Mouse (Mus musculus): ENCODE data around the gene Ablim1. TPM values are rescaled to one million over a fixed set of nuclear protein-coding genes. Genes with fewer than 3 reads are reported as not detected.

Gene Ablim1
- total and polyA plus RNA-seq, 2 experiments from 2014 or later = 44.7 to 71.7 TPM

GRCm38 (mm10) chr19:57180333-57180732, 134.4 kb downstream of the Ablim1 start:
- no peak overlapping the region for H3K9ac ChIP-seq (replicated peaks; ENCODE audit: low read length)
- H3K27ac ChIP-seq = no peak overlapping the region
- 79% methylated on average over 9 of the region's 9 CpGs for WGBS
- no peak for TF ChIP-seq CTCF (IDR thresholded peaks at IDR 0.05; ENCODE audit: low read depth)
- H3K36me3 ChIP-seq (ENCODE audit: insufficient read depth, low read length) = no peaks in the 10 kb centered on the region
- no peak for ATAC-seq
- no peaks in the 10 kb centered on the region; the same call in 1 of the 2 replicates for H3K4me1 ChIP-seq (ENCODE audit: insufficient read depth, low read length)
- no peak overlapping the region for H3K4me2 ChIP-seq (ENCODE audit: low read depth, low read length)
- no peak for DNase-seq (ENCODE audit: low spot score)
- H3K9me3 ChIP-seq (ENCODE audit: low read length) = no peaks in the 10 kb centered on the region
- H3K4me3 ChIP-seq (ENCODE audit: low read length) = no peak overlapping the region
- H3K27me3 ChIP-seq (ENCODE audit: insufficient read depth, low read length) = no peaks in the 10 kb centered on the region

GRCm38 (mm10) chr19:57179269-57179668, 135.4 kb downstream of the Ablim1 start:
- WGBS = 85% methylated on average over 7 of the region's 7 CpGs
- H3K27ac ChIP-seq = no peak overlapping the region
- H3K4me1 ChIP-seq (ENCODE audit: insufficient read depth, low read length) = no peaks in the 10 kb centered on the region; the same call in 1 of the 2 replicates
- H3K9me3 ChIP-seq (ENCODE audit: low read length) = no peaks in the 10 kb centered on the region
- no peak overlapping the region for H3K9ac ChIP-seq (replicated peaks; ENCODE audit: low read length)
- DNase-seq (ENCODE audit: low spot score) = no peak
- H3K36me3 ChIP-seq (ENCODE audit: insufficient read depth, low read length) = no peaks in the 10 kb centered on the region
- H3K4me2 ChIP-seq (ENCODE audit: low read depth, low read length) = no peak overlapping the region
- no peaks in the 10 kb centered on the region for H3K27me3 ChIP-seq (ENCODE audit: insufficient read depth, low read length)
- TF ChIP-seq CTCF (IDR thresholded peaks at IDR 0.05; ENCODE audit: low read depth) = no peak
- ATAC-seq = no peak
- no peak overlapping the region for H3K4me3 ChIP-seq (ENCODE audit: low read length)

GRCm38 (mm10) chr19:57177334-57177733, 137.4 kb downstream of the Ablim1 start:
- ATAC-seq (no peak), DNase-seq (ENCODE audit: low spot score) (no peak)
- TF ChIP-seq CTCF (IDR thresholded peaks at IDR 0.05; ENCODE audit: low read depth) = no peak
- H3K27ac ChIP-seq = no peak overlapping the region
- H3K4me2 ChIP-seq (ENCODE audit: low read depth, low read length) = no peak overlapping the region
- H3K4me3 ChIP-seq (ENCODE audit: low read length) = no peak overlapping the region
- H3K4me1 ChIP-seq (ENCODE audit: insufficient read depth, low read length) = no peaks in the 10 kb centered on the region; the same call in 1 of the 2 replicates
- H3K27me3 ChIP-seq (ENCODE audit: insufficient read depth, low read length) = no peaks in the 10 kb centered on the region
- no peaks in the 10 kb centered on the region for H3K36me3 ChIP-seq (ENCODE audit: insufficient read depth, low read length)
- H3K9ac ChIP-seq (replicated peaks; ENCODE audit: low read length) = no peak overlapping the region
- no peaks in the 10 kb centered on the region for H3K9me3 ChIP-seq (ENCODE audit: low read length)
- WGBS = 80% methylated on average over 6 of the region's 6 CpGs

- Histone ChIP-seq H3K9me3 (ENCODE audit: low read length) (no peaks in the 10 kb centered on the region), H3K27me3 (ENCODE audit: insufficient read depth, low read length) (no peaks in the 10 kb centered on the region), H3K9ac (replicated peaks; ENCODE audit: low read length) (no peak overlapping the region), H3K27ac (no peak overlapping the region), H3K4me2 (ENCODE audit: low read depth, low read length) (no peak overlapping the region), H3K36me3 (ENCODE audit: insufficient read depth, low read length) (no peaks in the 10 kb centered on the region), H3K4me1 (ENCODE audit: insufficient read depth, low read length) (no peaks in the 10 kb centered on the region; the same call in 1 of the 2 replicates), H3K4me3 (ENCODE audit: low read length) (no peak overlapping the region)
- no peak for TF ChIP-seq CTCF (IDR thresholded peaks at IDR 0.05; ENCODE audit: low read depth)
- DNase-seq (ENCODE audit: low spot score) = no peak
- no peak for ATAC-seq
These were observed 139.6 kb downstream of the Ablim1 start for GRCm38 (mm10) chr19:57175077-57175476.

GRCm38 (mm10) chr19:57174541-57174940, 140.2 kb downstream of the Ablim1 start:
- Histone ChIP-seq H3K27ac (no peak overlapping the region), H3K36me3 (ENCODE audit: insufficient read depth, low read length) (no peaks in the 10 kb centered on the region), H3K9me3 (ENCODE audit: low read length) (no peaks in the 10 kb centered on the region), H3K9ac (replicated peaks; ENCODE audit: low read length) (no peak overlapping the region), H3K4me3 (ENCODE audit: low read length) (no peak overlapping the region), H3K4me2 (ENCODE audit: low read depth, low read length) (no peak overlapping the region), H3K4me1 (ENCODE audit: insufficient read depth, low read length) (no peaks in the 10 kb centered on the region), H3K27me3 (ENCODE audit: insufficient read depth, low read length) (no peaks in the 10 kb centered on the region)
- ATAC-seq = no peak
- 82% methylated on average over 5 of the region's 5 CpGs for WGBS
- TF ChIP-seq CTCF (IDR thresholded peaks at IDR 0.05; ENCODE audit: low read depth) = no peak
- no peak for DNase-seq (ENCODE audit: low spot score)

GRCm38 (mm10) chr19:57174045-57174444, 140.7 kb downstream of the Ablim1 start:
- no peak for TF ChIP-seq CTCF (IDR thresholded peaks at IDR 0.05; ENCODE audit: low read depth)
- Histone ChIP-seq H3K4me2 (ENCODE audit: low read depth, low read length) (no peak overlapping the region), H3K4me1 (ENCODE audit: insufficient read depth, low read length) (no peaks in the 10 kb centered on the region), H3K4me3 (ENCODE audit: low read length) (no peak overlapping the region), H3K9ac (replicated peaks; ENCODE audit: low read length) (no peak overlapping the region), H3K36me3 (ENCODE audit: insufficient read depth, low read length) (no peaks in the 10 kb centered on the region), H3K27ac (no peak overlapping the region), H3K9me3 (ENCODE audit: low read length) (no peaks in the 10 kb centered on the region), H3K27me3 (ENCODE audit: insufficient read depth, low read length) (no peaks in the 10 kb centered on the region)
- DNase-seq (ENCODE audit: low spot score) = no peak
- 86% methylated on average over 5 of the region's 5 CpGs for WGBS
- ATAC-seq = no peak

GRCm38 (mm10) chr19:57172321-57172720, 142.4 kb downstream of the Ablim1 start:
- TF ChIP-seq CTCF (IDR thresholded peaks at IDR 0.05; ENCODE audit: low read depth) = no peak
- H3K4me1 ChIP-seq (ENCODE audit: insufficient read depth, low read length) = no peaks in the 10 kb centered on the region

More at GRCm38 (mm10) chr19:57172321-57172720, 142.4 kb downstream of the Ablim1 start:
- Histone ChIP-seq H3K9ac (replicated peaks; ENCODE audit: low read length) (no peak overlapping the region), H3K36me3 (ENCODE audit: insufficient read depth, low read length) (no peaks in the 10 kb centered on the region), H3K27me3 (ENCODE audit: insufficient read depth, low read length) (no peaks in the 10 kb centered on the region), H3K27ac (no peak overlapping the region), H3K9me3 (ENCODE audit: low read length) (no peaks in the 10 kb centered on the region), H3K4me3 (ENCODE audit: low read length) (no peak overlapping the region), H3K4me2 (ENCODE audit: low read depth, low read length) (no peak overlapping the region)
- no peak for DNase-seq (ENCODE audit: low spot score)
- WGBS = 89% methylated on average over 5 of the region's 5 CpGs
- no peak for ATAC-seq

Data from hindbrain, postnatal 0 days (tissue).